Mouse (Mus musculus) cerebellum, postnatal 4 days (tissue): Measurements from ENCODE around the gene Cfap69.

ENCODE experiments used
- DNase-seq, 2 experiments: peaks; one replicate each; pipeline ENCODE4 v3.0.0; 2022; ENCODE audit warnings: low spot score in 2 of 2, mixed read lengths in 1 of 2

Cfap69 gene

DNA sequence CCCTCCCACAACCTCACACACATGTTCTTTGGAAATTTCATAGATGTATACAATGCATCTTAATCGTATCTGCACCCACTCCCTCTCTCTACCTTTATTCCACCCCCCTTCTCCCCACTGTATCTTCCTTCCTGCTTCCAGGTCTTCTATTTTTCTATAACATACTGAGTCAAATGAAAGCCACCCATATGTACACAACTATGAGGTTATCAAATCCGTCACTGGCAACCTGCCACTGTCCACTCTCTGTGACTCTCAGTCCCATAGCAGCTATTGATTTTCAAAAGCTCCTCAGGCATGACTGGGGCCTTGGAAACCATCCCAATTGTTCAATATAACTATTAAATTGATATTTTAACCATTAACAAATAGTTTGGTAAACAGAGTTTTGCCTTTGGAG lies 6.1 kb downstream of the Cfap69 start:
- DNase-seq, result no peak

DNA sequence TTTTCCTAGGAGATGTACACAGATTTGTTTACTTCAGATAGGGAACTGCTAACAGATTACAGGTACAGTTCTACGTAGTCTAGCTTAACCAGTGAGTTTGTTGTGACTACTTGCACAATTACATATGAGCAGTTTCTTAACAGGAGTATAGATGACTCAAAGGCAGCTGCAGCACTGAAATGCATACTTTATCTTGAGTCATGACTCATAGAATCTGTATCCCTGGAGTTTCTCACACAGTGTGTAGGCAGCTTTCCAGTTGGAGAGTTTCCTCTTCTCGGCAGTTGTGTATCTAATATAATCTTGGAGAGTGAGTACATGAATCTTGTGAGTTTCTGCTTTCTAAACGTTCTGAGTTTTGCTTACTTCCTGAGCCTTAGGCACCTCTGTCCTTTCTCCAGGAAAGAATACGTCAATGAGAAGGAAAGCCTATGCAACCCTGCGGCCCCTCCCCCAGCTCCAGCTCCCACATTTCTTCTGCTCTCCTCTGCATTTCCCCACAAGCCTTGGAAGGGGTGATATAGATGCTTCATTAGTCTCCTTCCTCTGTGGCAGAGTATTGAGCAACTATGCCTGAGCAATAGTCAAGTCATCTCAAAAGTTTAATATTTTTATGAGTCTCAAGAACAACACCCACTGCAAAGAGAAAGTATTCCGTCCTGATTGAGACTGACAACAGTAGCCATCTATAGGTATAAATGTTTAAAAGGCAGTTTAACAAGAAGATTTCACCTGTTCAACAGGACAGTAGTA lies 15.0 kb downstream of the Cfap69 start:
- DNase-seq, result no peak

DNA sequence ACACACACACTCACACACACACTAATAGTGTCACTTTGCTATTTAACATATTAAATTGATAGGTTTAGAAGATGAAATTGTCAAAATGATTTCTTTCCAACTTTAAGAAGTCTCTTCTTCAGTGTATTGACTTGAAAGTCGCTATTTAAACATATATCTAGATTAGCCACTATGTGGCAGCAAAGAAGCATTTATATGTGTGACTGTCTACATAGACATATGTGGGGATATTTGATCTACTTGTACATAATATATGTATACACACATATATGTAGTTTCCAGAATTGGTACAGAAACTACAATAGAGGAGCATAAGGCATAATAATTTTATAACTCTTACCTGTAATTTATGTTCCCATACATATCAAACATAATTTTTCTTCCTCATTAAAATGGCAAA lies 17.9 kb downstream of the Cfap69 start:
- DNase-seq, result no peak

DNA sequence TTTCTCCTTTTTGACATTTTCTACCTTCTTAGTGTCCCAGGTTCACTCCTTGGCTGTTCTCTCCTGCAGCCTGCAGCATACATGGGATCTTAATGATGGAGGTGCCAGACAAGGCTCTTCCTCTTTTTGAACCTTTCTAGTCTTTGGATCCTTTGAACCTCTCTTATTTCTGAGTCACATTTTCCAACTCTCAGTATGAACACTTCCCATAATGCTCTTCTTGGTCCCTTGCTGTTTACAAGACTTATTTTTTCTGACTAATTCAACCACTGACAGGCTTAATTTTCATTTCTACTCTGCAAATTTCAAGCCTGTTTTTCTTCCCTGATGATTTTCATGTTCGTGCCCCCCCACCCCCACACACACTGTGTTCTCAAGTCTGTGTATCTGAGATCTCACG lies 25.5 kb downstream of the Cfap69 start:
- DNase-seq, result no peak

DNA sequence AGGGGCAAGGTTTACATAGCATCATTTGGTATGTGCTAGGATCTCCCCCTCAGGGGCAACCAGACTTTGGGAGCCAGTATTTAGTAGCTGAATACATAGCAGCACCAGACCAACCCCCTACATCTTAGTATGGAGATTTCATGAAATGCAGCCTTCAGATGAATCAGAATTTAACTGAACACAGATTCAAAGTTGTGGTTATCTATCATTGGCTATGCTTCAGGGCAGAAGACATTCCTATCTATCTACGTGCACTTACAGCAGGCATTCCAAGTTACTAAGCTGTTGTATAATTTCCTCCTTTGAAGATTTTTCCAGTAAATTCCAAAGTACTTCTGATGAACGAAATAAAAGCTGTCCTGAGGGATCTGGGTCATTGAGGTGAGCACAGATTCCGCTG lies 38.5 kb downstream of the Cfap69 start:
- no peak for DNase-seq

DNA sequence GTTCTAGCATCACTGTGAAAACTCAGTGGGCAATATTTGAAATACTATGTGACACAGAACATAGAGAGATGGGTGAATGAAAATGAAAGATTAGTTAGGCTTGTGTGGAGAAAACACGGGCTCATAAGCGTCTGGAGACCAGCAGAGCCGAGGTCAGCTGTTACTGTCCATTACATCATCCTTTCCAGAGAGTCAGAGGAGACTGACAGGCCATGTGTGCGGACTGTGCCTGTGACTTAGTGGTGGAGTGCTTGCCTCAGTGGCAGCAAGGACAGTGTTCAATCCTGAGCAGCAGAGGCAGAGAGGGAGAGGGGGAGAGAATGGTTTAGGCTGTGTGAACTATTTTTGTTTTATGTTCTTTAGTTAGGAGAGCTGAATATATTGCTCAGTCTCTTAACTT lies 45.7 kb downstream of the Cfap69 start:
- no peak for DNase-seq

DNA sequence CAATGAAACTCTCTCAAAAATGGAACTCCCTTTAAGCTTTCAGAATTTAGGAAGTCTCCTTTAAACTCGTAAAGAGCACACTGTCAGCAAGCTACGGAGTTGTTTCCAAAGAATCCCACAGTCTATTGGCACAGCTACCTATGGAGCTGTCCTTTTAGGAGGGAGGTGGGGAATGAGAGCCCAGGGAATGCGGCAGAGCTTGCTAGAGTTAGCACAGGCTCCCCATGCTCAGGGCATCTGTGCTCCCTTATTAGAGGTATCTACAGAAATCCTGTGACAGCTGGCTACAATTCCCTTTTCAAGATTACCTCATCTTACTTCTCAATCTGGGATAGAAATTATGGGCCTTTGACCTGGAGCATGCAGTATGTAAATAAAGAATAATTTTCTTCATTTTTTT lies 53.5 kb downstream of the Cfap69 start:
- no peak for DNase-seq

DNA sequence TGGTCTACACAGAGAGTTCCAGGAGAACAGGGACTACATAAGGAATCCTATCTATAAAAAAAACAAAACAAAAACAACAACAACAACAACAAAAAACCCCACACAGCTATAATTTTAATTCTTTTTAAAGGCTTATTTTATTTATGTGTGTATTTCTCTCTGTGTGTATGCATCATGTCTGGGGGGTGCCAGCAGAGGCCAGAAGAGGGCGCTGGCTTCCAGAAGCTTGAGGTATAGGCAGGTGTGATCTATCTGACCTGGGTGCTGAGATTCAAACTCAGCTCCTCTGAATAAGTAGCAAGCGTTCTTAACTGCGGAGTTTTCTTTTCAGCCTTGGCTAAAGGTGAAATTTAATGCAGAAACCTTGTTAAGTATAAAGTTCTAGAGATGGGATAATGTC lies 76.4 kb downstream of the Cfap69 start:
- no peak for DNase-seq

DNA sequence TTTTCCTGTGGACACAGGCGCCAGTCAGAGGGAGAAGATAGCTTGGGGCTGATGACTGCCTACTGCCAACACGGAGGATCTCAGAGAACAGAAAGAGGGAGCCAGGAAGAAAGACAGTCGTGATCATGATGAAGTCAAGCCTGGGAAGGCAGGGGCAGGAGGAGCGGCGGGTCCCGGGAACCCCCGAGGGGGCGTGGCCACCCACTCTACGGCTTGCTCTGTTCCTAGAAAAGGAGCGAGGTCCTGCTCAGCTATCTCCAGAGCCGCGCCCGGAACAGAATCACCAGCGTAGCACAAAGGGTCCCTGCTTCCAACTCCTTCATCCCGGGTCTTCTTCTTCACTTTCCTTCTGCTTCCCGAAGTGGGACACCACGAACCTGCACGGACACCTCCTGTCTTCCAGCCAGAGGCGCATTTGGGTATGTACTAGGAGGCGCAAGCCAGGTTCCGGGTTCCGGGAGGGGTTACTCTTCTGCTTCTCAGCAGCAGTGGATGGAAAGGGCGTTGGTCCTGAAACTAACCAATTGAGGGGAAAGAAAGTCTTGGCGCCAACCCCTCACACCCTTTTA lies 90.2 kb downstream of the Cfap69 start, which contains the start of gene Gm8773:
TSS of gene Gm8773 (plus strand) at position 51 of the 569 bp plus-strand sequence.
- DNase-seq, result peak in 1 of 2 experiments; percentile 14

DNA sequence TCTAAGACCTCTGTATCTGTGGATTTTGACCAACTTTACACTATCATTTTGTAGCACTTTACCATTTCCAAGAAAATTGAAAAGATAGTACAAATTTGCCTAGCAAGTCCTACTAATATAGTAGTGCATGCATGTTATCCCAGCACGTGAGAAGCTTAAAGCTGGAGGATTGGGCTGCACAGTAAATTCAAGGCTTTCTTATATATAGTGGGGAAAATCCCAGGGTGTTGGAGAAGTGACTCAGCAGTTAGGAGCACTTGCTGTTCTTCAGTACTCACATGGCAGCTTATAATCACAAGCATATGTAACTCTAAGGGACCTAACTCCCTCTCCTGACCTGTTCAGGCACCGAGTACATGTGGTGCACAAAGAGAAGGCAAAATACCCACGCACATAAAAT lies 101.6 kb downstream of the Cfap69 start:
- DNase-seq, result no peak

DNA sequence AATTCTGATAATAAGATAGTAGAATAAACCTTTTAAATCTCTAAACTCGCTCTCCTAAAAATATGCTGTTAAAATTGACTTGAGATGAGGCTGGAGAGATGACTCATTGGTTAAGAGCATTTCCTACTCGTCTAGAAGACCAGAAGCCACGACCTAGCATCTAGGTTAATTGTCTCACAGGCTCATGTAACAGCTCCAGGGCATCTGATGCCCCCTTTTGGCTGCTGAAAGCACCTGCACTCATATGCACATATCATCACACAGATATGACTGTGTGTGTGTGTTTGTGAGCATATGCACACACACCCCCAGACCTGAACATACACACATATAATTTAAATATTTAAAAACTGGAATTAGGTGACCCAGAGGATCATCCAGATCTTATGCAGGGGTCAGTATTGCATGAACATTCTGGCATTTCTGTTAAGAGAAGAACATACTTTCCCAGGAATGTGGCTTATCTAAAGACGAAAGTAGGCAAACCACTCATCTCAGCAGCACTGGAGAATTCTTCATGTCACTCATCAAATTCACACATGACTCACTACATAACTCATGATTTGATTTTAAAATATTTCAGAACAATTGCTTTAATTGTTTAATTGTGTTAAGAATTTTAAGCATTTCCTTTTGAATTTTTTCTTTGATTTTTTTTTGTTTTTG lies 102.9 kb downstream of the Cfap69 start:
- no peak for DNase-seq

DNA sequence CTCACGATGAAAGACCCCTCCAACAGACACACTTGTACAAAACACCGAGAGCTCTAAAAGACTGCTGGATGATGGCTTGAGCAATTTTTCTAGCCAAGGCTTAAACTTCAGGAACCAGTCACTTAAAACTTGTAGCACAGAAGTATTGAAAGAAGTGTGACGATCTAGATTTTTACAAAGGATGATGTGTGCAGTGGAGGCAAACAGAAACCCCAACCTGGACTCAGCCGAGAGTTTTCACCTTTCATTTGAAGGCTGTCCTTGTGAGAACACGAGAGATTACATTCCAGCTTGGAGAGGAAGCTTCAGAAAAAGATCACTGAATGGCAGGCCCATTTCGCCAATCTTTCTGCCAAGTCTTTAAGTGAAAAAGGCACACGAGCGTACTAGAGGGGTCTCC lies 104.2 kb downstream of the Cfap69 start:
- DNase-seq, result no peak

DNA sequence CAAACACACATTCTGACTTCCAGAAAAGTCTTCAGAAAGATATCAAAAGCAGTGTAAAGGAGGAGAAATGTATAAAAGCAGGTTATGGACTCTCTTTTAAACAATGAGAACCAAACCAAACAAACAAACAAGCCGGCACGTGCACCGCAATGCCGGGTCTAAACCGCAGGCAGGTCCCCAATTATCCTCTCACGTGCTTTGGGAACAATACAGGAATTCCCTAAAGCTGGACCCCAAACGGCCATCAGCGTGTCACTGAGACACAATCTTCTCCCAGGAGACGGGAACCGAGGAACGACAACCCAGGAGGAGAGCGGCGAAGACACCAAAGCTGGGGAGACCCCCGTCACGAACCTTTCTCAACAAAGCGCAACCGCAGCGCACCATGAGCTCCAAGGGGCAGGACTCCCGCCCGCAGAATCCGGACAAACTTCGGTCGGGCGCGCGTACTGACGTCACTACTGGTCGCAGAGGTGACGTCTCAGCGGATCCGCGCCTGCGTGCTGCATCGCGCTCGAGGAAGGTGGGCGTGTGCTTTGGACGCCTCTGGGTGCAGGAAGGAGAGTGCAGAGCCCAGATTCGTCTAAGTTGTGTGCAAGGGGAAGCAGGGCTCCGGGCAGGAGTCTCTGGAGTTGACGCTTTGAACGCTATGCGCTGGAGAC lies 104.8 kb downstream of the Cfap69 start, which contains the start of gene Gtpbp10:
TSS of gene Gtpbp10 (minus strand) at position 460 of the 662 bp plus-strand sequence.
- peak; percentile 91 to 94 for DNase-seq

DNA sequence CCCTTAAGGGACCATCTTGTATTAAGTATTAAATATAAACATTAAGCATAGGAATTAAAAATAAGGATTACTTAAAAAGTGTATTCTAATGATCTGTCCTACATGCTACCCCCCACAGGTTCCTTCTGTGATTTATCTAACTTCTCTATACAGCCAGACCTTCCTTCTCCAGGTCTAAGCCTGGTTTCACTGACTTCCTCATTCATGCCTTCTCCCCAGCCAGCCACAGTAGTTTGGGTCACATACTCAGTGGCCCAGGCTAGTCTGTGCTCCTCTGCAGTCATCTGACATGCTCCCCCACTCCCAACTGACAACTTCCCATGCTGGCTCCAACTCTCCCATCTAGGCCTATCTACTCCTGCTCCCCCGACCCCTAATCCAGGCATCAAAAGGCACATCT lies 112.9 kb downstream of the Cfap69 start:
- no peak for DNase-seq

DNA sequence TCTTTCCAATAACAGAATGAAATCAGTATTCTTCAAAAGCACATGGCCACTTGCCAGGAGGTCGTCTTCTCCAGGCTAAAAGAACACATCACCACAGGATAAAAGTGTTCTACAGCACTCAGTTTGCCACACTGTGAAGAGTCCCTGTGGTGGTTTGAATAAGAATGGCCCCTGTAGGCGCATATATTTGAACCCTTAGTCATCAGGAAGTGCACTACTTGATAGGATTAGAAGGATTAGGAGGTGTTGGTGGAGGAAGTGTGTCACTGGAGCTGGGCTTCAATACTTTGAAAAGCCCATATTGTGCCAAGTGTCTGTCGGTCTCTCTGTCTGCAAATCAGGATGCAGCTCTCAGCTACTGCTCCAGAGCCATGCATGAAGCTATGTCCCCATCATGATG lies 123.7 kb downstream of the Cfap69 start:
- DNase-seq, result no peak

DNA sequence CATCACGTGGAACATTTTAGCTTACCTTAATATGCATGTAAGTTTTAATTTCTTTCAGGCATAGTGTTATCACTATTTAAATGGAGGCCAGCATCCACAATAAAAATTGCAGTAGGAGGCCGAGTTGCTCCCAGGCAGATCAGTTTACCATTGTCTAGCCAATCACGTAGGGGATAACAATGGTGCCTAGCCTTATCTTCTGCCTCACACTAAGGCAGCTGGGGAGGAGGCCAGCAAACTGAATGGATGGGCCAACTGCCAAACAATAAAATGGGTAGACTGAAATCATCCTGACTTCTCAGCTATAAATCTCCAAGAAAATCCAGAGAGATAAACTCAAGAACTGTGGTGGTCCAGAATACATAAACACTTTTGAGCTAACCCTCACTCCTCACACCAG lies 124.3 kb downstream of the Cfap69 start:
- DNase-seq, result no peak

DNA sequence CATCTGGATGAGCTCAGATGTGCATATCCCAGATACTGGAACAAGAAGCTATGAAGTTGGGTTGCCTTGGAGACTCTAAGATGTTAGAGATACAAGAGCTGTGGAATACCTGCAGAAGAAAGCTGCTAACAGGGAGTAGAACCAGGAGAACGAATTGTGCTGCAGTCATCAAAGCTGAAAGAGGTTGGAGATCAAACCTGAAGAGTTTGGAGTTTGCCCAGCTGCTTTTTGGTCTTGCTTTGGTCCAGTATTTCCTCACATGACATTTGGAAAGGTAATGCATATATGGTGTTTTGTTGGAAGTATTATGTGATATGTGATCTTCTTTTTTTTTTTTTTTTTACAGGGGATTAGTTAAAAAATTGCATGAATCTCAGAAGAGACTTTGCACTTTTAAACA lies 127.9 kb downstream of the Cfap69 start:
- DNase-seq, result no peak

DNA sequence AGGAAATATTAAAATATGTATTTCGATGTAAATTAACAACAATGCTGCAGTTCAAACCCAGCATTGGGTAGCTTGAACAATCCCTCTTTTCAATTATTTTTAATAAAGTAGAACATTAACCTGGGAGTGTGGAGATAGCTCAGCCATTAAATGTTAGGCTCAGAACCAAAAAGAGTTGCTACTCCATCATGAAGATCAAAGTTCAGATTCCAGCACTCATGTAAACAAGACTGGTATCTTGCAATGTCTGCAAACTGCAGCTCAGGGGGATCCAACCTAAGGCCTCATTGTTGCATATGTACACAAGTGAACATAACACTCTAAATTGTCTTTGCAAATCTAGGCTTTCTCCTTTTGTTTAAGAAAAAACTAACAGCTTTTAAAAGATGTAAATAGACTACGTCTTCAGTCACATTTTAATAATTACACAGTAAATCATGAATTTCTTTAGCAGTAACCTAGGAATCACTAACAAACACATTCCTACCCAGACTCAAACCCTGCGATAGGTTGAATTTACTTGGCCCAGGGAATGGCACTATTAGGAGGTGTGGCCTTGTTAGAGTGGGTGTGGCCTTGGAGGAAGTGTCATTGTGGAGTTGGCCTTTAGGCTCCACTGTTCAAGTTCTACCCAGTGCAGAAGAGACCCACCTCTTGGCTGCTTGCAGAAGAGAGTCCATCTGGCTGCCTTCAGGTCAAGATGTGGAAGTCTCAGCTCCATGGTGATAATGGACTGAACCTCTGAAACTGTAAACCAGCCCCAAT lies 130.2 kb downstream of the Cfap69 start:
- no peak for DNase-seq
